Mouse (Mus musculus): ENCODE results near the gene Gpbar1.
A peak's percentile ranks its signal among the peaks of the same experiment; 100 is the strongest.

Gpbar1 gene

GRCm38 (mm10) chr1:74278538-74278937 lies at the start of gene Gpbar1:
Gpbar1 (plus strand) TSS chr1:74278550.
- DNase-seq (ENCODE audit: low spot score in 2 of 2), result no peak

- DNase-seq (ENCODE audit: low spot score in 2 of 2), result no peak
Observed at GRCm38 (mm10) chr1:74229942-74230341, 48.4 kb upstream of the Gpbar1 start.

- DNase-seq (ENCODE audit: low spot score in 2 of 2), result no peak
Observed at GRCm38 (mm10) chr1:74230992-74231391, 47.4 kb upstream of the Gpbar1 start.

- DNase-seq (ENCODE audit: low spot score in 2 of 2), result peak; percentile 97 to 98
Observed at GRCm38 (mm10) chr1:74235938-74236589, 42.3 kb upstream of the Gpbar1 start, which contains the start of gene Arpc2. Arpc2 (plus strand) TSS chr1:74236084.

- peak; percentile 31 to 41 for DNase-seq (ENCODE audit: low spot score in 2 of 2)
Observed at GRCm38 (mm10) chr1:74236590-74237317, 41.6 kb upstream of the Gpbar1 start.

- DNase-seq (ENCODE audit: low spot score in 2 of 2), result no peak
Observed at GRCm38 (mm10) chr1:74237671-74238070, 40.7 kb upstream of the Gpbar1 start.

GRCm38 (mm10) chr1:74238136-74238535 lies 40.2 kb upstream of the Gpbar1 start:
- DNase-seq (ENCODE audit: low spot score in 2 of 2), result peak in 1 of 2 experiments; percentile 31

- peak in 1 of 2 experiments; percentile 21 for DNase-seq (ENCODE audit: low spot score in 2 of 2)
Observed at GRCm38 (mm10) chr1:74239162-74239561, 39.2 kb upstream of the Gpbar1 start.

- DNase-seq (ENCODE audit: low spot score in 2 of 2), result peak; percentile 31 to 44
Observed at GRCm38 (mm10) chr1:74239618-74240017, 38.7 kb upstream of the Gpbar1 start.

- DNase-seq (ENCODE audit: low spot score in 2 of 2), result no peak
Observed at GRCm38 (mm10) chr1:74240311-74240710, 38.0 kb upstream of the Gpbar1 start.

GRCm38 (mm10) chr1:74240832-74241231 lies 37.5 kb upstream of the Gpbar1 start:
- DNase-seq (ENCODE audit: low spot score in 2 of 2), result no peak

- no peak for DNase-seq (ENCODE audit: low spot score in 2 of 2)
Observed at GRCm38 (mm10) chr1:74245525-74245924, 32.8 kb upstream of the Gpbar1 start.

GRCm38 (mm10) chr1:74248799-74249198 lies 29.6 kb upstream of the Gpbar1 start:
- DNase-seq (ENCODE audit: low spot score in 2 of 2), result peak; percentile 71 to 76

- no peak for DNase-seq (ENCODE audit: low spot score in 2 of 2)
Observed at GRCm38 (mm10) chr1:74249331-74249980, 28.9 kb upstream of the Gpbar1 start.

- DNase-seq (ENCODE audit: low spot score in 2 of 2), result no peak
Observed at GRCm38 (mm10) chr1:74250096-74250495, 28.3 kb upstream of the Gpbar1 start.

- DNase-seq (ENCODE audit: low spot score in 2 of 2), result no peak
Observed at GRCm38 (mm10) chr1:74255704-74256345, 22.5 kb upstream of the Gpbar1 start.

GRCm38 (mm10) chr1:74256782-74257181 lies 21.6 kb upstream of the Gpbar1 start:
- DNase-seq (ENCODE audit: low spot score in 2 of 2), result no peak

- no peak for DNase-seq (ENCODE audit: low spot score in 2 of 2)
Observed at GRCm38 (mm10) chr1:74262510-74262909, 15.8 kb upstream of the Gpbar1 start.

GRCm38 (mm10) chr1:74268750-74269149 lies 9.6 kb upstream of the Gpbar1 start:
- DNase-seq (ENCODE audit: low spot score in 2 of 2), result no peak

GRCm38 (mm10) chr1:74271659-74272058 lies 6.7 kb upstream of the Gpbar1 start:
- DNase-seq (ENCODE audit: low spot score in 2 of 2), result no peak

GRCm38 (mm10) chr1:74275015-74275414 lies 3.3 kb upstream of the Gpbar1 start:
- DNase-seq (ENCODE audit: low spot score in 2 of 2), result no peak

- no peak for DNase-seq (ENCODE audit: low spot score in 2 of 2)
Observed at GRCm38 (mm10) chr1:74277041-74277440, 1.3 kb upstream of the Gpbar1 start.

All from natural killer cell, adult 2 months (primary cell).